Mouse (Mus musculus) CH12.LX (cell line): Measurements from ENCODE around the gene Srrt. TPM values are rescaled to one million over a fixed set of nuclear protein-coding genes. Genes with fewer than 3 reads are reported as not detected.

Experiments
- DNase-seq: peaks from one replicate; pipeline ENCODE4 v3.0.0-alpha.2; 2013; ENCODE audit errors: extremely low read depth
- H3K27ac ChIP-seq: 2 replicates; pipeline ENCODE4 v1.5.1; 2012; ENCODE audit warnings: low read depth, mild to moderate bottlenecking, control low read depth, moderate library complexity; ENCODE audit not compliant: insufficient read depth
- H3K27me3 ChIP-seq: replicated peaks from 2 replicates; pipeline ENCODE3; 2012; ENCODE audit warnings: inconsistent platforms
- H3K36me3 ChIP-seq, 2 experiments: replicated peaks in 1 of 2; 2 replicates each; pipeline versions ENCODE3 to v1.6.1; 2012; ENCODE audit warnings: inconsistent platforms in 1 of 2, low read length in 1 of 2, mild to moderate bottlenecking in 1 of 2, mixed read lengths in 1 of 2, moderate library complexity in 1 of 2; ENCODE audit not compliant: control insufficient read depth in 1 of 2, insufficient read depth in 1 of 2
- H3K4me1 ChIP-seq, 2 experiments: 2 replicates each; pipeline ENCODE4 v1.6.1; 2012; ENCODE audit warnings: inconsistent platforms in 1 of 2, moderate library complexity in 1 of 2; ENCODE audit not compliant: insufficient read depth in 2 of 2, control insufficient read depth in 1 of 2
- H3K4me2 ChIP-seq: 2 replicates; pipeline ENCODE4 v1.6.1; 2012; ENCODE audit warnings: low read depth, mild to moderate bottlenecking, control low read depth; ENCODE audit not compliant: poor library complexity, insufficient read depth, severe bottlenecking
- H3K4me3 ChIP-seq, 3 experiments: fragments of 150-350 bp in 1 of 3; sonication (generic) in 1 of 3; replicated peaks in 1 of 3; 2 replicates each; pipeline versions ENCODE3 to v1.5.1; 2011 to 2012; ENCODE audit warnings: low read depth in 2 of 3, low read length in 2 of 3, mild to moderate bottlenecking in 2 of 3, moderate library complexity in 2 of 3, control low read depth in 1 of 3, improper control_type of control experiment in 1 of 3, inconsistent platforms in 1 of 3, mixed read lengths in 1 of 3; ENCODE audit not compliant: poor library complexity in 1 of 3
- H3K79me2 ChIP-seq: replicated peaks from 2 replicates; pipeline ENCODE4 v1.6.1; 2012; ENCODE audit warnings: mild to moderate bottlenecking, moderate library complexity; ENCODE audit not compliant: control insufficient read depth, poor library complexity, insufficient read depth, severe bottlenecking; ENCODE audit errors: extremely low read depth
- H3K9ac ChIP-seq: 2 replicates; pipeline ENCODE4 v1.6.1; 2012; ENCODE audit warnings: low read depth, mild to moderate bottlenecking, control low read depth, moderate library complexity; ENCODE audit not compliant: insufficient read depth
- H3K9me3 ChIP-seq: replicated peaks from 2 replicates; pipeline ENCODE3; 2012; ENCODE audit warnings: low read length, inconsistent platforms, mixed read lengths
- CHD1 ChIP-seq: IDR thresholded peaks from 2 replicates; pipeline ENCODE4 v1.6.1; 2012; ENCODE audit warnings: low read depth, low read length, improper control_type of control experiment, inconsistent platforms
- E2F4 ChIP-seq: IDR thresholded peaks from 2 replicates; pipeline ENCODE4 v1.6.1; 2011; ENCODE audit warnings: low read depth, low read length, improper control_type of control experiment; ENCODE audit not compliant: insufficient replicate concordance
- ELF1 ChIP-seq: IDR thresholded peaks from 2 replicates; pipeline ENCODE4 v1.6.1; 2014; ENCODE audit warnings: low read depth, mild to moderate bottlenecking, inconsistent platforms, low read length, improper control_type of control experiment
- EP300 ChIP-seq: IDR thresholded peaks from 2 replicates; pipeline ENCODE4 v1.6.1; 2011; ENCODE audit warnings: low read length, improper control_type of control experiment
- ETS1 ChIP-seq: conservative IDR thresholded peaks from 2 replicates; pipeline ENCODE4 v1.6.1; 2012; ENCODE audit warnings: low read depth, mild to moderate bottlenecking, inconsistent platforms, low read length, improper control_type of control experiment, moderate library complexity
- JUN ChIP-seq: IDR thresholded peaks from 2 replicates; pipeline ENCODE4 v1.6.1; 2011; ENCODE audit warnings: low read depth, mild to moderate bottlenecking, low read length, improper control_type of control experiment, moderate library complexity; ENCODE audit not compliant: insufficient read depth
- JUND ChIP-seq: conservative IDR thresholded peaks from 2 replicates; pipeline ENCODE4 v1.6.1; 2011; ENCODE audit warnings: low read depth, low read length, improper control_type of control experiment
- MAFK ChIP-seq: IDR thresholded peaks from 2 replicates; pipeline ENCODE4 v1.6.1; 2011; ENCODE audit warnings: low read length, improper control_type of control experiment; ENCODE audit not compliant: insufficient replicate concordance
- MAX ChIP-seq: IDR thresholded peaks from 2 replicates; pipeline ENCODE4 v1.6.1; 2011; ENCODE audit warnings: low read length, improper control_type of control experiment
- MEF2A ChIP-seq: IDR thresholded peaks from 2 replicates; pipeline ENCODE4 v1.6.1; 2014; ENCODE audit warnings: low read depth, mild to moderate bottlenecking, inconsistent platforms, low read length, improper control_type of control experiment, borderline replicate concordance
- MXI1 ChIP-seq: IDR thresholded peaks from 2 replicates; pipeline ENCODE4 v1.6.1; 2011; ENCODE audit warnings: mild to moderate bottlenecking, low read depth, low read length, improper control_type of control experiment
- POLR2A ChIP-seq: IDR thresholded peaks from 2 replicates; pipeline ENCODE4 v1.6.1; 2011; ENCODE audit warnings: low read depth, mild to moderate bottlenecking, improper control_type of control experiment, low read length
- RCOR1 ChIP-seq: conservative IDR thresholded peaks from 2 replicates; pipeline ENCODE4 v1.6.1; 2012; ENCODE audit warnings: low read depth, mild to moderate bottlenecking, inconsistent platforms, low read length, improper control_type of control experiment
- SIN3A ChIP-seq: IDR thresholded peaks from 2 replicates; pipeline ENCODE4 v1.6.1; 2012; ENCODE audit warnings: low read length, improper control_type of control experiment, inconsistent platforms
- TBP ChIP-seq: conservative IDR thresholded peaks from 2 replicates; pipeline ENCODE4 v1.6.1; 2011; ENCODE audit warnings: low read depth, low read length, improper control_type of control experiment
- UBTF ChIP-seq: IDR thresholded peaks from 2 replicates; pipeline ENCODE4 v1.6.1; 2012; ENCODE audit warnings: low read depth, mild to moderate bottlenecking, inconsistent platforms, low read length, improper control_type of control experiment, moderate library complexity
- USF1 ChIP-seq: IDR thresholded peaks from 2 replicates; pipeline ENCODE4 v1.6.1; 2014; ENCODE audit warnings: low read depth, mild to moderate bottlenecking, inconsistent platforms, low read length, improper control_type of control experiment
- ZC3H11A ChIP-seq: IDR thresholded peaks from 2 replicates; pipeline ENCODE4 v1.6.1; 2012; ENCODE audit warnings: low read depth, mild to moderate bottlenecking, inconsistent platforms, low read length, improper control_type of control experiment
- ZMIZ1 ChIP-seq: IDR thresholded peaks from 2 replicates; pipeline ENCODE4 v1.6.1; 2012; ENCODE audit warnings: low read depth, mild to moderate bottlenecking, inconsistent platforms, low read length, improper control_type of control experiment
- ZNF384 ChIP-seq: IDR thresholded peaks from 2 replicates; pipeline ENCODE4 v1.6.1; 2012; ENCODE audit warnings: low read depth, low read length, improper control_type of control experiment, inconsistent platforms
- dilution Hi-C: fragments of 300-500 bp; cut with MboI; formaldehyde crosslinking; loops from 2 replicates; pipeline ENCODE4 v1.14.3; 2020; ENCODE audit warnings: low sequenced_read_pairs; ENCODE audit not compliant: extremely low pct_unique_long_range_greater_than_20kb, extremely low pct_ligation_motif_present
- in situ Hi-C: fragments of 300-500 bp; cut with MboI; formaldehyde crosslinking; loops from 3 replicates; pipeline ENCODE4 v1.14.3; 2019; ENCODE audit warnings: low sequenced_read_pairs, low pct_ligation_motif_present, low pct_unique_long_range_greater_than_20kb, mixed read lengths
- polyA plus RNA-seq: library from polyadenylated mRNA; unstranded; fragments of >175 nt; gene quantifications from 2 replicates; pipeline ENCODE4 v1.2.1, GENCODE M21; 2012; ENCODE audit warnings: low read depth; ENCODE audit not compliant: insufficient read length
- total RNA-seq, 2 experiments: library from RNA; depleted of rRNA; stranded (reverse); fragments of 300-350 nt in 1 of 2; fragments of >200 nt in 1 of 2; gene quantifications; 2 replicates each; pipeline ENCODE4 v1.2.3; 2012 to 2014

Srrt gene
- total and polyA plus RNA-seq, 3 experiments = 148 to 493 (median 165) TPM

- H3K9me3 ChIP-seq = no peaks in the 10 kb centered on the region
- no peak overlapping the region for H3K4me3 ChIP-seq
- dilution Hi-C loops (no loop called here), in situ Hi-C loops (no loop called here)
- no peak overlapping the region for H3K9ac ChIP-seq
- DNase-seq = no peak
- TF ChIP-seq JUND = no peak
- TF ChIP-seq USF1 = no peak
- no peak for TF ChIP-seq ELF1
- H3K4me2 ChIP-seq = no peak overlapping the region
- no peaks in the 10 kb centered on the region for H3K36me3 ChIP-seq
- H3K27me3 ChIP-seq = peaks cover 74% of the 10 kb centered on the region
- peaks cover 6 to 16% of the 10 kb centered on the region in 2 experiments; a peak in 3 of 4 replicates for H3K4me1 ChIP-seq
- H3K79me2 ChIP-seq = no peaks in the 10 kb centered on the region
- no peak overlapping the region for H3K27ac ChIP-seq
Observed at GRCm38 (mm10) chr5:137352011-137352975, 44.8 kb upstream of the Srrt start.

DNA sequence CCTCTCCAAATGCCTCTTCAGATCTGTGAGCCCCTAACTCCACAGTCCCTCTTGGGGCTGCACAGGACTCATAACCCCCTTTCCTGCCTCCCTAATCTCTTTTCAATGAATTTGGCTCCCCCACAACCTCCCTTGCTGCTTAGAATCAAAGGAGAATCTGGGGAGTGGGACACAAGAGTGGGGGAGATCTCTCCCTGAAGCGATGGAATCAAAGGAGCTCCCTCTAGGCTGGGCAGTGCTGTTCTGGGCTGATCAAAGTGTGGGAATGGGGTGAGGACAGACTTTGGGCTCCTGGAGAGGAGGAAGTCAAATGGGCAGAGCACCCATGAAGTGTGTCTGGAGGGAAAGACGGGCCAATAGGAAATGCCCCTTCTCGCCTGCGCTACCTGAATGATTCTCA lies 43.9 kb upstream of the Srrt start:
- dilution Hi-C loops = no loop called here
- Histone ChIP-seq H3K27me3 (peaks cover 69% of the 10 kb centered on the region), H3K36me3 (no peaks in the 10 kb centered on the region), H3K79me2 (no peaks in the 10 kb centered on the region), H3K4me1 (peaks cover 6 to 22% of the 10 kb centered on the region in 2 experiments; a peak in 3 of 4 replicates), H3K27ac (no peak overlapping the region), H3K4me3 (no peak overlapping the region), H3K4me2 (no peak overlapping the region)
- no peak for DNase-seq
- in situ Hi-C loops = no loop called here
- TF ChIP-seq E2F4 (no peak), POLR2A (no peak), MXI1 (no peak), ETS1 (no peak), EP300 (no peak), RCOR1 (no peak)
- TF ChIP-seq, all 38 proteins: peak for 0
- no peak overlapping the region for H3K9ac ChIP-seq
- no peaks in the 10 kb centered on the region for H3K9me3 ChIP-seq

- no peak overlapping the region for H3K27ac ChIP-seq
- dilution Hi-C loops (no loop called here), in situ Hi-C loops (no loop called here)
Observed at GRCm38 (mm10) chr5:137351058-137351380, 43.5 kb upstream of the Srrt start.

More at GRCm38 (mm10) chr5:137351058-137351380, 43.5 kb upstream of the Srrt start:
- peaks cover 6 to 25% of the 10 kb centered on the region in 2 experiments; a peak in 3 of 4 replicates for H3K4me1 ChIP-seq
- no peak for DNase-seq
- no peaks in the 10 kb centered on the region for H3K9me3 ChIP-seq
- no peak overlapping the region for H3K4me3 ChIP-seq
- no peaks in the 10 kb centered on the region for H3K79me2 ChIP-seq
- no peak overlapping the region for H3K4me2 ChIP-seq
- no peak overlapping the region for H3K9ac ChIP-seq
- TF ChIP-seq MAX (no peak), ZNF384 (no peak), TBP (no peak), ZMIZ1 (no peak), CHD1 (no peak), EP300 (no peak), SIN3A (no peak), ELF1 (no peak), RCOR1 (no peak), POLR2A (no peak), UBTF (no peak), ETS1 (no peak), MEF2A (no peak), MAFK (no peak), MXI1 (no peak), ZC3H11A (no peak), USF1 (no peak), JUN (no peak)
- no peaks in the 10 kb centered on the region for H3K36me3 ChIP-seq
- H3K27me3 ChIP-seq = peaks cover 66% of the 10 kb centered on the region
